Mouse (Mus musculus) megakaryocyte-erythroid progenitor cell, adult 5-6 weeks (primary cell): ENCODE measurements around the gene Foxi1. TPM values are rescaled to one million over a fixed set of nuclear protein-coding genes. Genes with fewer than 3 reads are reported as not detected.

Experiments used
- ATAC-seq: replicated peaks from 2 replicates; pipeline ENCODE4 v1.8.0; 2016; ENCODE audit warnings: mild to moderate bottlenecking, inconsistent platforms; ENCODE audit not compliant: severe bottlenecking, poor library complexity, low FRiP score, low TSS enrichment
- total RNA-seq, 2 experiments: library from RNA; stranded (forward) in 1 of 2; stranded (reverse) in 1 of 2; fragments of 200-1000, 215-1000 nt in 1 of 2; fragments of >200 nt in 1 of 2; fragmentation: Nextera tagmentation in 1 of 2; gene quantifications; 2 replicates each; pipeline ENCODE4 v1.2.3; 2014 to 2017

Foxi1 gene
- total RNA-seq, 2 experiments from 2014 or later = not detected

DNA sequence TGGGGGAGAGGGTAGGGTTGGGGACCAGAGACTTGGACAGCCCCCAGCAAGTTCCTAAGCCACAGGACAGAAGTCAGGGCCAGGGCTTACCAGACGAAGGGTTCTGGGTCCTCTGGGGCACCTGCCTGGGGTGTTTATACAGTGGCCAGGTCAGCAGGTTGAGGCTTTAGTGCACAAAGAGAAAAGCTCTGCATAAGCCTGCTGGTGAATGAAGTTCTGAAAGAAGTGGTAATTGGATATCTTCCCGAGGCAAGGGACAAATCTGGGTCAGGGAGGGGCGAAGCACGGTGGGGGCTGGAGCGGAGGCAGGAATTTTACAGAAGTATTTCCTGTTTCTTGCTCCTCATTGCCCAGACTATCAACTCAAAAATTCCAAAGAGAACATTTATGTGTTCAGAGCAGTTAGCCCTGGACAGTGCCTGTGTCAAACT, 38.4 kb downstream of the Foxi1 start:
- no peak for ATAC-seq

DNA sequence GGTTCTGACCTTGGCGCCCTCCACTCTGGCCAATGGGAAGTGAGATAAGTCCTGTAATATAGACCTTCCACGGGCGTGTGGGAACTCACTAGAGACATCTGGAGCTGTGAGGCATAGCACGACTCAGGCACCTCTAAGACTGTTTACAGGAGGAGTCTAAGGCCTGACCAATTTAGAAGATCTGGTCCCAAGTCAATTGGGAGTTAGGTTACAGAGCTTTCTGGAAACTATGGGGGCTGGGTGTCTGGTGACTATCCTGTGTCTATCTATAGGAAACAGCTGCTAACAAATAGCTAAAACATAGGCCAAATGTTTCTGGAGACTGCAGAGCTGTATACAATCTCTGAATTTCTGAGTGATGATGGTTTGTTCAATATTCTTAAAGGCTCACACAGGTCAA, 41.5 kb downstream of the Foxi1 start:
- ATAC-seq = no peak

DNA sequence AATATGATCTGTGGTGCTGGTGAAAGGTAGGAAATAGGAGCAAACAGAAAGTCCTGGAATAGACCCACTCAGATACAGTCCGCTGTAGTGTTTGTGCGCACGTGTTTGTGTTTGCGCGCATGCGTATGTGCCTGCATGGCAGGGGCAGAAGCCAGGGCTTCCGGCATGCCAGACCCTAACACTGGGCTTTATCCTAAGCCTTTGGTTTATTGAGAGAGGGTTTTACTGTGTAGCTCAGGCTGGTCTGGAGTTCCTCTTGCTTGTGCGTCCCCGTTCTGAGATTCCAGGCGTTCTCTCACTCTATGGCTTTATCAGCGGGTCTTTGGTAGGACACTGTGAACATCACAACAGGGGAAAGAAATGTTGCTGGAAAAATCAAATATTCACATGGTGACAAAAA, 42.6 kb downstream of the Foxi1 start:
- ATAC-seq = no peak

DNA sequence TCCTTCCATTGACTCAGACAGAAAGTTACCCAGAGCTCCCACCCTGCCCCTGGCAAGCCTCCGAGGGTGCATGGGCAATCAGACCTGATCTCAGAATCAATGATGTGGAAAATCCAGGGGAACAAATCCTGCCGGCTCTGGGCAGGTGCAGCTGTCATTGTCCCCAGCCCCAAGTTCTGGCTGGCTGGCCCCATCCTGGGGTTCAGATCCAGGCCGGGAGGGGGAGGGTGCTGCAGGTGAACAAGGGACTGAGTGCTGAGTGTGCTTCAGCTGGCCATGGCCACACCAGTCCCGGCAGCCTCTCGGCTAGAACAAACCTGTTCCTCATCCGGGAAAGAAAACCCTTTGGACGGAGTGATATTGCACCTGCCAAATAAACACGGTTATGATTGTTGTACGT, 49.0 kb downstream of the Foxi1 start:
- no peak for ATAC-seq

DNA sequence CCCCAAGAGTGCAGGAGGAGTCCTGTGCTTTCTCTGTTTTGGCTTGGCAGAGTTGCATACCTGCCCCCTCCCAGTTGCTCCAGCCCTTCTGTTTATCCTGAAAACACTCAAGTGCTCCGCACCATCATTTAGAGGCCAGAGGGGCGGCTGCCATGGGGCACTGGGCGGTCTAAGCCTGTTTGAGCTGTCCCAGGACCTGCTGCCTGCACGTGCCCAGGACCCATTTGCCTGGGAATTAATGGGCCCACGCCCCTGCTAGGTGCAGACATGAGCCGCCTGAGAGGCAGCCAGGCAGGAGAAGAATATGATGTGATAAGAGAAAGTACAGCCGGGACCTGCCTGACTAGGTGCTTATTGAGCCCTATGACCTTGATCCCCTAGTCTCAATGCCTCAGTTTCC, 52.7 kb downstream of the Foxi1 start:
- no peak for ATAC-seq

Other genes starting within 250 kb of the Foxi1 start
- gene Kcnmb1, start 245.1 kb downstream of the Foxi1 start, total RNA-seq (2014; fragmentation: Nextera tagmentation) = not detected in 2 replicates
- not detected in 2 replicates for gene Kcnmb1, start 245.1 kb downstream of the Foxi1 start, total RNA-seq (2017)
- not detected in 2 replicates for gene Kcnip1, start 214.9 kb downstream of the Foxi1 start, total RNA-seq (2014; fragmentation: Nextera tagmentation)
- gene Kcnip1, start 214.9 kb downstream of the Foxi1 start, total RNA-seq (2017) = not detected in 2 replicates
- 11.4 and 19.0 TPM in 2 replicates for gene Lcp2, start 161.2 kb downstream of the Foxi1 start, total RNA-seq (2014; fragmentation: Nextera tagmentation)
- gene Lcp2, start 161.2 kb downstream of the Foxi1 start, total RNA-seq (2017) = 9.3 and 16.2 TPM in 2 replicates
- not detected in 2 replicates for gene 4930469K13Rik, start 109.5 kb downstream of the Foxi1 start, total RNA-seq (2014; fragmentation: Nextera tagmentation)
- not detected in 2 replicates for gene 4930469K13Rik, start 109.5 kb downstream of the Foxi1 start, total RNA-seq (2017)
- gene Fam196b, start 106.7 kb upstream of the Foxi1 start, total RNA-seq (2014; fragmentation: Nextera tagmentation) = not detected in 2 replicates
- 0.11 TPM in 1 of 2 replicates, not detected in the other for gene Fam196b, start 106.7 kb upstream of the Foxi1 start, total RNA-seq (2017)